Mouse (Mus musculus): ENCODE measurements around the gene Rps21. TPM values are rescaled to one million over a fixed set of nuclear protein-coding genes. Genes with fewer than 3 reads are reported as not detected.

Rps21 gene
- 432 and 442 TPM in 2 replicates for polyA plus RNA-seq (2014; fragmentation: Nextera tagmentation; extraction: Ambion mirVana)

GRCm38 (mm10) chr2:180257001-180257521 is at the start of gene Rps21:
Gene Rps21, plus strand, starts transcription at chr2:180257377.
- Histone ChIP-seq H3K4me1 (replicated peaks; ENCODE audit: control insufficient read depth, insufficient read depth, low read length) (no peaks in the 10 kb centered on the region; the same call in 1 of the 2 replicates), H3K36me3 (ENCODE audit: control insufficient read depth, insufficient read depth, low read length) (no peaks in the 10 kb centered on the region), H3K9me3 (ENCODE audit: control insufficient read depth, low read length) (no peaks in the 10 kb centered on the region), H3K27ac (ENCODE audit: low read depth, low read length) (peak within 1 kb of the TSS; percentile 86), H3K27me3 (ENCODE audit: control insufficient read depth, insufficient read depth, low read length) (no peaks in the 10 kb centered on the region), H3K9ac (ENCODE audit: low read depth, low read length) (peak within 1 kb of the TSS; percentile 93), H3K4me2 (replicated peaks; ENCODE audit: low read depth, low read length) (peak within 1 kb of the TSS; percentile 64), H3K4me3 (ENCODE audit: low read depth, low read length) (peak within 1 kb of the TSS; percentile 92)
- DNase-seq (ENCODE audit: low spot score) (peak; percentile 99), ATAC-seq (ENCODE audit: low FRiP score) (peak; percentile 98)
- under 1% methylated on average over 36 of the region's 38 CpGs for WGBS

GRCm38 (mm10) chr2:180207840-180208239 is 49.3 kb upstream of the Rps21 start:
- Histone ChIP-seq H3K27ac (ENCODE audit: low read depth, low read length) (no peak overlapping the region), H3K4me1 (replicated peaks; ENCODE audit: control insufficient read depth, insufficient read depth, low read length) (no peaks in the 10 kb centered on the region; the same call in 1 of the 2 replicates), H3K27me3 (ENCODE audit: control insufficient read depth, insufficient read depth, low read length) (no peaks in the 10 kb centered on the region), H3K9ac (ENCODE audit: low read depth, low read length) (no peak overlapping the region), H3K4me3 (ENCODE audit: low read depth, low read length) (no peak overlapping the region), H3K4me2 (replicated peaks; ENCODE audit: low read depth, low read length) (no peak overlapping the region), H3K36me3 (ENCODE audit: control insufficient read depth, insufficient read depth, low read length) (no peaks in the 10 kb centered on the region), H3K9me3 (ENCODE audit: control insufficient read depth, low read length) (no peaks in the 10 kb centered on the region)
- 72% methylated on average over 7 of the region's 7 CpGs for WGBS
- DNase-seq (ENCODE audit: low spot score), result peak; percentile 63
- ATAC-seq (ENCODE audit: low FRiP score), result 0 out of 2 replicates have a peak, but pooled peaks have one; percentile 23

- H3K9me3 ChIP-seq (ENCODE audit: control insufficient read depth, low read length), result no peaks in the 10 kb centered on the region
- no peak overlapping the region for H3K4me2 ChIP-seq (replicated peaks; ENCODE audit: low read depth, low read length)
- no peaks in the 10 kb centered on the region for H3K27me3 ChIP-seq (ENCODE audit: control insufficient read depth, insufficient read depth, low read length)
- ATAC-seq (ENCODE audit: low FRiP score) (no peak), DNase-seq (ENCODE audit: low spot score) (no peak)
- WGBS, result 86% methylated on average over 1 of the region's 1 CpGs
- no peaks in the 10 kb centered on the region; the same call in 1 of the 2 replicates for H3K4me1 ChIP-seq (replicated peaks; ENCODE audit: control insufficient read depth, insufficient read depth, low read length)
- H3K27ac ChIP-seq (ENCODE audit: low read depth, low read length), result no peak overlapping the region
- H3K36me3 ChIP-seq (ENCODE audit: control insufficient read depth, insufficient read depth, low read length), result no peaks in the 10 kb centered on the region
- no peak overlapping the region for H3K9ac ChIP-seq (ENCODE audit: low read depth, low read length)
- no peak overlapping the region for H3K4me3 ChIP-seq (ENCODE audit: low read depth, low read length)
These were observed 48.2 kb upstream of the Rps21 start for GRCm38 (mm10) chr2:180208976-180209375.

GRCm38 (mm10) chr2:180212255-180212654 is 44.9 kb upstream of the Rps21 start:
- WGBS, result 90% methylated on average over 3 of the region's 3 CpGs
- Histone ChIP-seq H3K9me3 (ENCODE audit: control insufficient read depth, low read length) (no peaks in the 10 kb centered on the region), H3K4me1 (replicated peaks; ENCODE audit: control insufficient read depth, insufficient read depth, low read length) (no peaks in the 10 kb centered on the region; the same call in 1 of the 2 replicates), H3K27me3 (ENCODE audit: control insufficient read depth, insufficient read depth, low read length) (no peaks in the 10 kb centered on the region), H3K27ac (ENCODE audit: low read depth, low read length) (no peak overlapping the region), H3K9ac (ENCODE audit: low read depth, low read length) (no peak overlapping the region), H3K36me3 (ENCODE audit: control insufficient read depth, insufficient read depth, low read length) (no peaks in the 10 kb centered on the region), H3K4me2 (replicated peaks; ENCODE audit: low read depth, low read length) (no peak overlapping the region), H3K4me3 (ENCODE audit: low read depth, low read length) (no peak overlapping the region)
- DNase-seq (ENCODE audit: low spot score) (no peak), ATAC-seq (ENCODE audit: low FRiP score) (no peak)

GRCm38 (mm10) chr2:180214352-180214978 is 42.7 kb upstream of the Rps21 start:
- ATAC-seq (ENCODE audit: low FRiP score), result no peak
- Histone ChIP-seq H3K9me3 (ENCODE audit: control insufficient read depth, low read length) (no peaks in the 10 kb centered on the region), H3K27ac (ENCODE audit: low read depth, low read length) (no peak overlapping the region), H3K27me3 (ENCODE audit: control insufficient read depth, insufficient read depth, low read length) (no peaks in the 10 kb centered on the region), H3K9ac (ENCODE audit: low read depth, low read length) (no peak overlapping the region), H3K36me3 (ENCODE audit: control insufficient read depth, insufficient read depth, low read length) (no peaks in the 10 kb centered on the region), H3K4me1 (replicated peaks; ENCODE audit: control insufficient read depth, insufficient read depth, low read length) (no peaks in the 10 kb centered on the region), H3K4me2 (replicated peaks; ENCODE audit: low read depth, low read length) (no peak overlapping the region), H3K4me3 (ENCODE audit: low read depth, low read length) (no peak overlapping the region)
- WGBS, result 89% methylated on average over 4 of the region's 4 CpGs
- no peak for DNase-seq (ENCODE audit: low spot score)

- no peaks in the 10 kb centered on the region for H3K9me3 ChIP-seq (ENCODE audit: control insufficient read depth, low read length)
- ATAC-seq (ENCODE audit: low FRiP score), result no peak
- no peaks in the 10 kb centered on the region for H3K27me3 ChIP-seq (ENCODE audit: control insufficient read depth, insufficient read depth, low read length)
- no peak overlapping the region for H3K4me2 ChIP-seq (replicated peaks; ENCODE audit: low read depth, low read length)
- no peak for DNase-seq (ENCODE audit: low spot score)
- H3K4me3 ChIP-seq (ENCODE audit: low read depth, low read length), result no peak overlapping the region
- 72% methylated on average over 8 of the region's 8 CpGs for WGBS
- H3K27ac ChIP-seq (ENCODE audit: low read depth, low read length), result no peak overlapping the region
- no peak overlapping the region for H3K9ac ChIP-seq (ENCODE audit: low read depth, low read length)
- no peaks in the 10 kb centered on the region for H3K4me1 ChIP-seq (replicated peaks; ENCODE audit: control insufficient read depth, insufficient read depth, low read length)
- H3K36me3 ChIP-seq (ENCODE audit: control insufficient read depth, insufficient read depth, low read length), result no peaks in the 10 kb centered on the region
These were observed 42.1 kb upstream of the Rps21 start for GRCm38 (mm10) chr2:180215011-180215461.

- no peaks in the 10 kb centered on the region for H3K27me3 ChIP-seq (ENCODE audit: control insufficient read depth, insufficient read depth, low read length)
- WGBS, result 84% methylated on average over 6 of the region's 6 CpGs
- no peak overlapping the region for H3K4me3 ChIP-seq (ENCODE audit: low read depth, low read length)
- H3K9ac ChIP-seq (ENCODE audit: low read depth, low read length), result no peak overlapping the region
- H3K4me2 ChIP-seq (replicated peaks; ENCODE audit: low read depth, low read length), result no peak overlapping the region
- H3K9me3 ChIP-seq (ENCODE audit: control insufficient read depth, low read length), result no peaks in the 10 kb centered on the region
- H3K36me3 ChIP-seq (ENCODE audit: control insufficient read depth, insufficient read depth, low read length), result no peaks in the 10 kb centered on the region
- ATAC-seq (ENCODE audit: low FRiP score) (no peak), DNase-seq (ENCODE audit: low spot score) (no peak)
- H3K27ac ChIP-seq (ENCODE audit: low read depth, low read length), result no peak overlapping the region
- H3K4me1 ChIP-seq (replicated peaks; ENCODE audit: control insufficient read depth, insufficient read depth, low read length), result no peaks in the 10 kb centered on the region
These were observed 41.2 kb upstream of the Rps21 start for GRCm38 (mm10) chr2:180215951-180216350.

- no peaks in the 10 kb centered on the region for H3K27me3 ChIP-seq (ENCODE audit: control insufficient read depth, insufficient read depth, low read length)
- no peak overlapping the region for H3K27ac ChIP-seq (ENCODE audit: low read depth, low read length)
- DNase-seq (ENCODE audit: low spot score) (no peak), ATAC-seq (ENCODE audit: low FRiP score) (no peak)
- no peak overlapping the region for H3K9ac ChIP-seq (ENCODE audit: low read depth, low read length)
- WGBS, result 65% methylated on average over 5 of the region's 5 CpGs
- no peak overlapping the region for H3K4me2 ChIP-seq (replicated peaks; ENCODE audit: low read depth, low read length)
- H3K4me3 ChIP-seq (ENCODE audit: low read depth, low read length), result no peak overlapping the region
- no peaks in the 10 kb centered on the region for H3K4me1 ChIP-seq (replicated peaks; ENCODE audit: control insufficient read depth, insufficient read depth, low read length)
- H3K36me3 ChIP-seq (ENCODE audit: control insufficient read depth, insufficient read depth, low read length), result no peaks in the 10 kb centered on the region
- H3K9me3 ChIP-seq (ENCODE audit: control insufficient read depth, low read length), result no peaks in the 10 kb centered on the region
These were observed 40.3 kb upstream of the Rps21 start for GRCm38 (mm10) chr2:180216921-180217320.

GRCm38 (mm10) chr2:180217587-180217986 is 39.6 kb upstream of the Rps21 start:
- no peak overlapping the region for H3K4me2 ChIP-seq (replicated peaks; ENCODE audit: low read depth, low read length)
- WGBS, result 87% methylated on average over 8 of the region's 8 CpGs
- H3K27ac ChIP-seq (ENCODE audit: low read depth, low read length), result no peak overlapping the region
- 0 out of 2 replicates have a peak, but pooled peaks cover 4% of the 10 kb centered on the region for H3K4me1 ChIP-seq (replicated peaks; ENCODE audit: control insufficient read depth, insufficient read depth, low read length)
- ATAC-seq (ENCODE audit: low FRiP score), result no peak
- no peaks in the 10 kb centered on the region for H3K36me3 ChIP-seq (ENCODE audit: control insufficient read depth, insufficient read depth, low read length)
- no peaks in the 10 kb centered on the region for H3K9me3 ChIP-seq (ENCODE audit: control insufficient read depth, low read length)
- DNase-seq (ENCODE audit: low spot score), result no peak
- no peak overlapping the region for H3K4me3 ChIP-seq (ENCODE audit: low read depth, low read length)
- no peak overlapping the region for H3K9ac ChIP-seq (ENCODE audit: low read depth, low read length)
- H3K27me3 ChIP-seq (ENCODE audit: control insufficient read depth, insufficient read depth, low read length), result no peaks in the 10 kb centered on the region
